Mouse (Mus musculus) limb, embryonic 12.5 days (tissue): ENCODE measurements around the gene Svs6. TPM values are rescaled to one million over a fixed set of nuclear protein-coding genes. Genes with fewer than 3 reads are reported as not detected.
"Not testable (repeated sequence)": the region's sequence is repeated elsewhere in the genome, so short reads cannot be mapped to it uniquely, and the experiment has no call there.

Experiments
- ATAC-seq: fragments of 200-750 bp; cut with Nextera tagmentation; 2 replicates; pipeline ENCODE4 v1.8.0; 2017; ENCODE audit warnings: low read depth, moderate TSS enrichment; ENCODE audit not compliant: insufficient number of reproducible peaks, insufficient read depth, low FRiP score, low TSS enrichment
- H3K27ac ChIP-seq: fragments of 300-500 bp; sonication (generic); 2 replicates; pipeline ENCODE4 v1.5.1; 2016; ENCODE audit warnings: mild to moderate bottlenecking, moderate library complexity
- H3K27me3 ChIP-seq: fragments of 300-500 bp; sonication (generic); 2 replicates; pipeline ENCODE4 v1.6.1; 2016; ENCODE audit warnings: mild to moderate bottlenecking, moderate library complexity
- H3K36me3 ChIP-seq: fragments of 300-500 bp; sonication (generic); 2 replicates; pipeline ENCODE4 v1.6.1; 2016; ENCODE audit warnings: mild to moderate bottlenecking, moderate library complexity
- H3K4me1 ChIP-seq: fragments of 300-500 bp; sonication (generic); replicated peaks from 2 replicates; pipeline ENCODE4 v1.6.1; 2016
- H3K4me2 ChIP-seq: fragments of 300-500 bp; sonication (generic); 2 replicates; pipeline ENCODE4 v1.6.1; 2016; ENCODE audit warnings: mild to moderate bottlenecking, moderate library complexity
- H3K4me3 ChIP-seq: fragments of 300-500 bp; sonication (generic); replicated peaks from 2 replicates; pipeline ENCODE4 v1.5.1; 2016; ENCODE audit warnings: mild to moderate bottlenecking
- H3K9ac ChIP-seq: fragments of 300-500 bp; sonication (generic); replicated peaks from 2 replicates; pipeline ENCODE4 v1.6.1; 2016; ENCODE audit warnings: mild to moderate bottlenecking, moderate library complexity
- H3K9me3 ChIP-seq: fragments of 300-500 bp; sonication (generic); 2 replicates; pipeline ENCODE4 v1.6.1; 2016; ENCODE audit warnings: mild to moderate bottlenecking, moderate library complexity
- whole genome bisulfite sequencing: fragments of 180-500 bp; shearing (Covaris S2); methylation state at CpG from one replicate; pipeline ENCODE4 v1.1.7; 2016; 5-methylcytosine and 5-hydroxymethylcytosine counted together
- polyA plus RNA-seq: library from polyadenylated mRNA; unstranded; fragments of >200 nt; fragmentation: Nextera tagmentation; extraction: Ambion mirVana; gene quantifications from 2 replicates; pipeline ENCODE4 v1.2.1, GENCODE M21; 2016

Svs6 gene
- not detected in 2 replicates for polyA plus RNA-seq

- H3K4me3 ChIP-seq, H3K27me3 ChIP-seq, H3K4me2 ChIP-seq, H3K4me1 ChIP-seq, H3K9me3 ChIP-seq, H3K9ac ChIP-seq, H3K27ac ChIP-seq, H3K36me3 ChIP-seq, ATAC-seq: not testable (repeated sequence)
- 83% methylated on average over 1 of the region's 1 CpGs for WGBS
These were observed at the start of gene Svs6 for GRCm38 (mm10) chr2:164316451-164316850. Gene Svs6, plus strand, starts transcription at chr2:164316751.

DNA sequence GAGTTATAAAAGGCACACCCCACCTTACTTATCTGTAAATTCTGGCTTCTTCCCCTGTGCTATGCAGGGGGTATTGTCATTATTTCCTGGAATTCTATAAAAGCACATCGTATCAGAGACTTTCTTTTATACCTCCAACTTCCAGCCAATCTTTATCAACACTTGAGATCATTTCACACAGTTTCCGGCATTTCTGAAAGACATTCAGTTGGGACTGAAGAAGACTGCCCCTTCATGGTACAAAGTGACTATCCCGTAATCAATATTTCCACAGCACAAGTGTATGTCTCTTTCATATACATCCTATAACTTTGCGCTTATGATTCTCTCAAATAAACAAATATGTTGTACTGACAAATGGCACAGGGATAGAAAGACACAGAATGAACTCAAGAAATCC, 38.2 kb upstream of the Svs6 start, which contains the start of gene Svs4:
Gene Svs4, minus strand, starts transcription at position 101 of the 400 bp plus-strand sequence.
- no peak for ATAC-seq
- H3K27me3 ChIP-seq = no peaks in the 10 kb centered on the region
- 92% methylated on average over 4 of the region's 4 CpGs for WGBS
- no peak within 1 kb of the TSS for H3K27ac ChIP-seq
- no peak within 1 kb of the TSS for H3K4me2 ChIP-seq
- no peak within 1 kb of the TSS for H3K9ac ChIP-seq
- no peak within 1 kb of the TSS for H3K4me3 ChIP-seq
- H3K36me3 ChIP-seq = no peaks in the 10 kb centered on the region
- H3K9me3 ChIP-seq = no peaks in the 10 kb centered on the region
- H3K4me1 ChIP-seq = no peaks in the 10 kb centered on the region

DNA sequence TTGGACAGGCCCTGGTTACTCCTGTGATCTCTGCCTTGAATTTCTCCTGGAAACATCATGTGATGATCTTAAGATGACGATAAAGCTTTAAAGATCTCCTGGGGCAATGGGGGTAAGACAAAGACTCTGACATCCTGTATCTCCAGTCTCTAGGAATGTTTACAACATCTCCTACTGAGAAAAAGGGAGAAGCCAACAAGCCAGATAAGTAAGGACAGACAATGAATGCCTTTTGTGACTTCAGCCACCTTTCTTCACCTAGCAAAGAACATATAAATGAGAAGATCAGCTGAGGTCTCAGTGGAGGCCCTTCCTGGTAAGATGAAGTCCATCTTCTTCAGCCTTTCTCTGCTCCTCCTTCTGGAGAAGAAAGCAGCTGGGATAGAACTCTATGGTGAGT, 27.6 kb upstream of the Svs6 start, which contains the start of gene Svs3a:
Gene Svs3a, plus strand, starts transcription at position 301 of the 400 bp plus-strand sequence.
- not testable (repeated sequence) for H3K9ac ChIP-seq, H3K4me2 ChIP-seq, H3K9me3 ChIP-seq, H3K27ac ChIP-seq, H3K36me3 ChIP-seq, ATAC-seq, H3K4me1 ChIP-seq, H3K4me3 ChIP-seq, H3K27me3 ChIP-seq
- 88% methylated on average over 1 of the region's 1 CpGs for WGBS

DNA sequence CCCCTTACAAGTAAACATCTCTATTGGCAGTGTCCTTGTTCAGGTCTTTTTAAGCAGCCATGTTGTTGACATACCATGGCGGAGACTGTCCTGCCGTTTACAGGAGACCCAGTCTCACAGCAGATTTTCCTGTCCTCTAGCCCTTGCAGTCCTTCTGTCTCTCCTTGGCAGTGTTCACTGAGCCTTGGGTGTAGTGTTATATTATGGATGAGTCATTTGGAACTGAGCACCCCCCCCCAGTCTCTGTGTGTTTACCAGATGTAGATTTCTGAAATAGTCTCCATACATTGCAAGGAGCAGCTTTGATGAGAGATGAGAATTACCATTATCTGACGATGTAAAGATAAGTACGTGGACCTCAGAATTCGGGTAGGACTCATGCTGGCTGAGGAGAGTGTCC, 4.0 kb upstream of the Svs6 start:
- WGBS = 84% methylated on average over 5 of the region's 5 CpGs
- H3K27ac ChIP-seq = no peak overlapping the region
- H3K4me3 ChIP-seq = no peak overlapping the region
- no peaks in the 10 kb centered on the region for H3K4me1 ChIP-seq
- H3K36me3 ChIP-seq = no peaks in the 10 kb centered on the region
- H3K9ac ChIP-seq = no peak overlapping the region
- H3K27me3 ChIP-seq = no peaks in the 10 kb centered on the region
- ATAC-seq = no peak
- H3K4me2 ChIP-seq = no peak overlapping the region
- H3K9me3 ChIP-seq = no peaks in the 10 kb centered on the region

DNA sequence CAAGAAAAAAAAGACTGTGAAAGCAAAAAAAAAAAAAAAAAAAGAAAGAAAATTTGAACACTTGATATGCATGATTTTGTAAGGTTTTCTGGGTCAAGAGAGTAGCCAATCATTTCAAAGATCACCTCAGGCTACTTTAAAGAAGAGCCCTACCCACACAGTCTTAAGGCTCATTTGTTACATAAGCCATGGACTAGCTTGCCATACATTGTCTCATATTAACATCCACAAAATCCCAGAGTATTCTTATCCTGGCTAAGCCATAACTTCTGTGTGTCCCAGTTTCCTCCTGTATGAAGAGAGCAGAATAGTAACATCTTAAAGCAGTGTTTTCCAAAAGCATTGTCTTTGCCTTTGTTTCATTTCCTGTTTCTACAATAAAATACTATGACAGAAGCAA, 1.1 kb upstream of the Svs6 start:
- H3K4me3 ChIP-seq, H3K4me1 ChIP-seq, ATAC-seq, H3K9ac ChIP-seq, H3K9me3 ChIP-seq, H3K27ac ChIP-seq, H3K36me3 ChIP-seq, H3K4me2 ChIP-seq, H3K27me3 ChIP-seq: not testable (repeated sequence)

DNA sequence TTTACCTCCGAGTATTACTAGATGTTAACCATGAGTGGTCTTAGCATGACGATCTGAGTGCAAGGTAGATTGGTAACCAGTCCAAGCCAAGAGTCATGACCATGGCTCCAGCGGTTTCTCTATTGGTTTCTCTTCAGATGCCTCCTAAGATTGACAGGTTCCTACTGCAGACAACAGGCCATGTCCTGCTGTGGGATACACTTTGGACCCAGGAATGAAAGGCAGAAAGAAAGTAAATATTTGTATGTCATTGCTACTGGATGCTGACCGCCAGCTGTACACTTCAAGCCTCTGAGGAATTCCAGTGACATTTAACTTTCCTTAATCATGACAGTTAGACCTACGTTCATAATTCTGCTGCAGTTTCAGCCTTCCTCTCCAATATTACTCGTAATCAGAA, 4.4 kb downstream of the Svs6 start:
- Histone ChIP-seq H3K27me3 (no peaks in the 10 kb centered on the region), H3K36me3 (no peaks in the 10 kb centered on the region), H3K4me2 (no peak overlapping the region), H3K9ac (no peak overlapping the region), H3K9me3 (no peaks in the 10 kb centered on the region), H3K27ac (no peak overlapping the region), H3K4me1 (no peaks in the 10 kb centered on the region), H3K4me3 (no peak overlapping the region)
- WGBS = 84% methylated on average over 6 of the region's 6 CpGs
- no peak for ATAC-seq

GRCm38 (mm10) chr2:164332440-164332839, 15.9 kb downstream of the Svs6 start, which contains the start of gene Svs5:
Gene Svs5, plus strand, starts transcription at chr2:164332740.
- H3K27me3 ChIP-seq, H3K36me3 ChIP-seq, ATAC-seq, H3K9me3 ChIP-seq, H3K4me1 ChIP-seq, H3K4me2 ChIP-seq, H3K9ac ChIP-seq, H3K27ac ChIP-seq, H3K4me3 ChIP-seq: not testable (repeated sequence)
- 83% methylated on average over 3 of the region's 3 CpGs for WGBS

- not testable (repeated sequence) for H3K4me3 ChIP-seq, H3K9me3 ChIP-seq, H3K36me3 ChIP-seq, H3K9ac ChIP-seq, H3K27me3 ChIP-seq, H3K4me1 ChIP-seq, H3K27ac ChIP-seq, ATAC-seq, H3K4me2 ChIP-seq
- WGBS = 93% methylated on average over 1 of the region's 1 CpGs
These were observed 27.2 kb downstream of the Svs6 start for GRCm38 (mm10) chr2:164343732-164344131.

- not testable (repeated sequence) for H3K4me2 ChIP-seq, ATAC-seq, H3K4me1 ChIP-seq, H3K27me3 ChIP-seq, H3K4me3 ChIP-seq, H3K36me3 ChIP-seq, H3K27ac ChIP-seq, H3K9me3 ChIP-seq, H3K9ac ChIP-seq
These were observed 31.1 kb downstream of the Svs6 start for GRCm38 (mm10) chr2:164347697-164348096.

DNA sequence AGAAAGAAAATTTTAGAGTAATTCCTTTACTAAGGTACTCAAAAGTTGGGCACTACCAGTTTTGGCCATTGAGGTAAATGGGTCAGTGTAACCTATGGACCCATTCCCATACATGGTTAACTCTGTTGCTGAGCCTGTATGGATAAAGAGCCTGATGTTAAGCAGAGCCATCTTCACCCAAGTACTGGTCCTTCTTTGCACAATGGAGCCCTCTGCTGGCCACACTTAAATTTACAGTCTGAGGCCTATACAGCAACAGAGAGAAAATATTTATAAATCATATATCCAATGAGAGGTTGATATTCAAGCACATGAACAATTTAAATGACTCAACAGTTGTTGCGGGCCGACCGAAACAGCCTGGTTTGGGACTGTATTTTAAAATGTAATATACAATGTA, 32.4 kb downstream of the Svs6 start:
- no peak overlapping the region for H3K9ac ChIP-seq
- ATAC-seq = no peak
- no peaks in the 10 kb centered on the region for H3K4me1 ChIP-seq
- 90% methylated on average over 3 of the region's 3 CpGs for WGBS
- no peaks in the 10 kb centered on the region for H3K36me3 ChIP-seq
- no peaks in the 10 kb centered on the region for H3K9me3 ChIP-seq
- H3K4me3 ChIP-seq = no peak overlapping the region
- H3K4me2 ChIP-seq = no peak overlapping the region
- peaks cover 1% of the 10 kb centered on the region; the same call in 1 of the 2 replicates for H3K27me3 ChIP-seq
- no peak overlapping the region for H3K27ac ChIP-seq

- Histone ChIP-seq H3K4me2 (no peak overlapping the region), H3K27ac (no peak overlapping the region), H3K36me3 (no peaks in the 10 kb centered on the region), H3K4me3 (no peak overlapping the region), H3K9me3 (no peaks in the 10 kb centered on the region), H3K4me1 (no peaks in the 10 kb centered on the region), H3K9ac (no peak overlapping the region), H3K27me3 (peaks cover 15% of the 10 kb centered on the region)
- no peak for ATAC-seq
- WGBS = 88% methylated on average over 3 of the region's 3 CpGs
These were observed 36.1 kb downstream of the Svs6 start for GRCm38 (mm10) chr2:164352697-164353096.

- 89% methylated on average over 11 of the region's 11 CpGs for WGBS
- H3K27ac ChIP-seq = no peak overlapping the region
- H3K4me3 ChIP-seq = no peak overlapping the region
- no peak for ATAC-seq
- H3K9ac ChIP-seq = no peak overlapping the region
- no peaks in the 10 kb centered on the region for H3K36me3 ChIP-seq
- H3K4me2 ChIP-seq = no peak overlapping the region
- H3K4me1 ChIP-seq = no peaks in the 10 kb centered on the region
- no peaks in the 10 kb centered on the region for H3K9me3 ChIP-seq
- H3K27me3 ChIP-seq = peaks cover 15% of the 10 kb centered on the region
These were observed 36.8 kb downstream of the Svs6 start for GRCm38 (mm10) chr2:164353356-164353755.
